Mouse (Mus musculus) CD4-positive, CD25-positive, alpha-beta regulatory T cell, adult 2 months (primary cell): ENCODE measurements at regions not wholly inside any gene's neighbourhood (a gene's known extent, or its start where the extent isn't known, plus 50 kb on each side); places are given as distances from the start of the nearest gene placed in this dataset.
A peak's percentile ranks its signal among the peaks of the same experiment; 100 is the strongest.

Experiments used
- DNase-seq: peaks from one replicate; pipeline ENCODE4 v3.0.0-alpha.2; 2012; ENCODE audit warnings: low read depth, low spot score

DNA sequence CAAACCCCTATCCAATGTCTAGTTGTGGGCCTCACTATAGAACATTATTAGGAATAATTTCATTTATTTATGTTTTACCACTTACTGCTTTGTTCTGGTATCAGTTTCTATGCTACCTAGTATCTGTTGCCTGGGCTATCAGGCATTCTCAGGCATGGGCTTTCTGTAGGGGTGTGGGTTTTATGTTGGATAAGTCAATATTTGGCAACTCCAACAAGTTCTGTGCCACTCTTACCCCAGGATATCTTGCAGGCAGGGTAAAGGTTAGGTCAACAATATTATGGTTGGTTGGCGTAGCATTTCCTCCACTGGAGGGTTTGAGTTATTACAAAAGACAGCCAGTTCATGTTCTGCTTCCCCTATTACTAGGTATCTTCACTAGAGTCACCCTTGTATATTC, 65.8 kb downstream of the Smim10l1 start:
- DNase-seq, result no peak

DNA sequence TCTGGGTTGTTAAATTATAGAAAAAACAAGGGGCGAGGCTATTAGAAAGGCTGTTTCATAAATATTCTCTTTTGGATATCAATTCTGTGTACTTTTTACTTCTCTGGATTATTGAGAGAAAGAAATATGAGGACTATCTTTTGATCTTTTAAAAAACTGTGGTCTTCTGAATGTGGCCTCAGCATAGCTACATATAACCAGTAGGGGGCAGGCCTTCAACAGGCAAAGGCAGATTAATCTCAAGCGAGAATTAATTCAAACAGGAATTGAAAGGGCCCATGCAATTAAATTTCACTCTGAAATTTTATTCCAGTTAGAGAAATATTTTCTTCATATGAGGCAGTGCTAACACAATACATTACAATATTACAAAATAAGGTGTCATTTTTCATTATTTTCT, 66.6 kb downstream of the Smim10l1 start:
- DNase-seq, result no peak

DNA sequence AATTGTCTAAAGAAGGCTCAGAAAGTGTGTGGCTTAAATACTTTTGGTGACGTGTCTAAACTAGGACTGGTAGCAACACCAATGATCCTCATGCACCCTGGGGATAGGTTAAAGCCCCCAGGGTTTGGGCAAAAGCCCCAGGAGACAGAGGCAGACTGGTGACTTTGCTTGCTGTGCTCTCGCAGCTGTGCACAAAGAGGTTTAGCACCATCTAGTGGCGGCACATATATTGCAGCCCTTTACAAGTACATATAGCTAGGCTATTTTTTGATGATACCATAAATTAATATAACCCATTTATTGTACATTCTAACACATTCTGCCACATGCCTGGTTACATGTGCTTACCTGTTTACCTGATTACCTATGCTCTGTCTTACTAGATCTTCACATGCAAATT, 85.8 kb upstream of the 5530400C23Rik start:
- peak; percentile 31 for DNase-seq
